Mouse (Mus musculus) olfactory bulb, adult 2 months (tissue): ENCODE data around the gene Btbd9. TPM values are rescaled to one million over a fixed set of nuclear protein-coding genes. Genes with fewer than 3 reads are reported as not detected.
"Not testable (repeated sequence)": the region's sequence is repeated elsewhere in the genome, so short reads cannot be mapped to it uniquely, and the experiment has no call there.

Experiments
- H3K27ac ChIP-seq: fragments of 200-500 bp; 2 replicates; pipeline ENCODE4 v1.5.1; 2012; ENCODE audit warnings: low read depth, low read length; ENCODE audit not compliant: insufficient read depth
- H3K4me1 ChIP-seq: fragments of 200-500 bp; 2 replicates; pipeline ENCODE4 v1.6.1; 2012; ENCODE audit warnings: low read length; ENCODE audit not compliant: control insufficient read depth, insufficient read depth
- H3K4me3 ChIP-seq: fragments of 200-500 bp; 2 replicates; pipeline ENCODE4 v1.5.1; 2012; ENCODE audit warnings: mild to moderate bottlenecking, low read depth, low read length, moderate library complexity; ENCODE audit not compliant: insufficient read depth
- CTCF ChIP-seq: fragments of 200-500 bp; IDR thresholded peaks from 2 replicates; pipeline ENCODE4 v1.5.1; 2012; ENCODE audit warnings: low read depth, mild to moderate bottlenecking, low read length, moderate library complexity; ENCODE audit not compliant: insufficient read depth
- POLR2A ChIP-seq: fragments of 200-500 bp; IDR thresholded peaks from 2 replicates; pipeline ENCODE4 v1.6.1; 2012; ENCODE audit warnings: mild to moderate bottlenecking, low read depth, low read length, moderate library complexity; ENCODE audit not compliant: insufficient read depth
- WGBS: fragments of 180-500 bp; shearing (Covaris S2); methylation state at CpG from one replicate; pipeline ENCODE4 v1.1.7; 2018; 5-methylcytosine and 5-hydroxymethylcytosine counted together
- polyA plus RNA-seq: library from polyadenylated mRNA; stranded (reverse); fragments of >200 nt; gene quantifications from 2 replicates; pipeline ENCODE4 v1.2.4, GENCODE M21; 2012; ENCODE audit warnings: low replicate concordance; ENCODE audit not compliant: missing spikeins, insufficient read depth, insufficient read length

Btbd9 gene
- not detected in 2 replicates for polyA plus RNA-seq

- WGBS = under 1% methylated on average over 82 of the region's 94 CpGs
- H3K4me1 ChIP-seq = peaks cover 5% of the 10 kb centered on the region
Observed at GRCm38 (mm10) chr17:30575941-30576773, at the start of gene Btbd9. Gene Btbd9 (minus strand): TSS chr17:30576488.

GRCm38 (mm10) chr17:30624132-30624531 lies 47.8 kb upstream of the Btbd9 start, which contains the start of gene Dnah8:
Gene Dnah8 (plus strand): TSS chr17:30624354.
- not testable (repeated sequence) for H3K27ac ChIP-seq

More at GRCm38 (mm10) chr17:30575941-30576773, at the start of gene Btbd9:
- peak within 1 kb of the TSS; percentile 99 for H3K27ac ChIP-seq
- peak within 1 kb of the TSS; percentile 88 for H3K4me3 ChIP-seq
- TF ChIP-seq CTCF (no peak), POLR2A (peak; percentile 72)

GRCm38 (mm10) chr17:30623200-30623599 lies 46.9 kb upstream of the Btbd9 start:
- TF ChIP-seq CTCF (no peak), POLR2A (no peak)
- 87% methylated on average over 3 of the region's 3 CpGs for WGBS
- no peak overlapping the region for H3K4me3 ChIP-seq
- no peaks in the 10 kb centered on the region for H3K4me1 ChIP-seq
- H3K27ac ChIP-seq = no peak overlapping the region

More at GRCm38 (mm10) chr17:30624132-30624531, 47.8 kb upstream of the Btbd9 start, which contains the start of gene Dnah8:
- H3K4me1 ChIP-seq, H3K4me3 ChIP-seq: not testable (repeated sequence)
- no CpG with 5 or more reads among the region's 20 CpGs for WGBS

- WGBS = 70% methylated on average over 4 of the region's 4 CpGs
- TF ChIP-seq POLR2A = no peak
- TF ChIP-seq CTCF = no peak
Observed at GRCm38 (mm10) chr17:30621450-30621849, 45.2 kb upstream of the Btbd9 start.

GRCm38 (mm10) chr17:30620548-30620947 lies 44.3 kb upstream of the Btbd9 start:
- 84% methylated on average over 2 of the region's 2 CpGs for WGBS
- no peak overlapping the region for H3K4me3 ChIP-seq
- no peaks in the 10 kb centered on the region for H3K4me1 ChIP-seq
- no peak for TF ChIP-seq CTCF
- TF ChIP-seq POLR2A = no peak
- no peak overlapping the region for H3K27ac ChIP-seq

More at GRCm38 (mm10) chr17:30621450-30621849, 45.2 kb upstream of the Btbd9 start:
- H3K27ac ChIP-seq = no peak overlapping the region
- no peak overlapping the region for H3K4me3 ChIP-seq
- H3K4me1 ChIP-seq = no peaks in the 10 kb centered on the region

DNA sequence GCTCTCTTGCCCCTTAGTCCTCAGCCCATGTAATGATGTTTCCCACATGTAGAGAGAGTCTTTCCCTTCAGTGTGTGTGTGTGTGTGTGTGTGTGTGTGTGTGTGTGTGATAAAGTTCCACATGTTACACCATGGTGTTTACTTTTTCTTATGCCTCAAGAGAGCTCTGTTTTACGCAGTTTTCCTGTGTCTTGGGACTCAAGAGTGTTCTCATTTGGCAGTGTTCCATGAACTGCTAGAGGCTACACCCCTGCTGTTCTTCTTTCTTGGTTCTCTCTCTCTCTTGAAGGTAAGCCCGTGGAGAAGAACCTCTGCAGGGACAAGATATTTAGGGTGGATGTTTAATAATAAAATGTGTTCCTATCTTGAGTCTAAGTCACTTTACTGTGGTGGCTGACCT lies 42.9 kb upstream of the Btbd9 start:
- WGBS = 25% methylated on average over 2 of the region's 2 CpGs
- no peak overlapping the region for H3K27ac ChIP-seq
- TF ChIP-seq POLR2A (no peak), CTCF (no peak)
- H3K4me3 ChIP-seq = no peak overlapping the region
- H3K4me1 ChIP-seq = no peaks in the 10 kb centered on the region

GRCm38 (mm10) chr17:30618136-30618891 lies 42.0 kb upstream of the Btbd9 start:
- Histone ChIP-seq H3K4me1 (no peaks in the 10 kb centered on the region), H3K4me3 (no peak overlapping the region), H3K27ac (no peak overlapping the region)
- TF ChIP-seq POLR2A (no peak), CTCF (no peak)
- WGBS = 69% methylated on average over 3 of the region's 3 CpGs

- no peak for TF ChIP-seq POLR2A
- no peak for TF ChIP-seq CTCF
- Histone ChIP-seq H3K27ac (no peak overlapping the region), H3K4me1 (no peaks in the 10 kb centered on the region), H3K4me3 (no peak overlapping the region)
- 89% methylated on average over 5 of the region's 5 CpGs for WGBS
Observed at GRCm38 (mm10) chr17:30616203-30616602, 39.9 kb upstream of the Btbd9 start.

DNA sequence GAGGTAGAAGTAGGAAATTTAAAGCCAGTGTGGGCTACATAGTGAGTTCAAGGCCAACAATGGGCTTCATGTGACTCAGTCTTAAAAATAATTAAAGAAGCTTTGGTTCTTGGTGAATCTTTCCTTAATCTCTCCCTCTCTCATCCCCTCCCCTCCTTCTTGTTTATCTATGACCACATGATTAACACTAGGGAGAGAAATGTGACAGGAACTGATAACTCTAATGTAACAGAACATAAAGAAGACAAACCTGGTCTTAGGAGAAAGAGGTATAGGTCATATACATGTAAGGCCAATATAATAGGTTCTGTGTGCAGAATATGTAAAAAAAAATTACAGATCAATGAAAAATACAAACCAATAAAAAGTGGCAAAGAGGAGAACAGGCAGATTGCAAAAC lies 37.1 kb upstream of the Btbd9 start:
- no peak for TF ChIP-seq CTCF
- TF ChIP-seq POLR2A = no peak
- Histone ChIP-seq H3K4me3 (no peak overlapping the region), H3K4me1 (peaks cover 2% of the 10 kb centered on the region; the same call in 1 of the 2 replicates), H3K27ac (no peak overlapping the region)
